Mouse (Mus musculus) frontal cortex, postnatal 14 days (tissue): ENCODE measurements at regions not wholly inside any gene's neighbourhood (a gene's known extent, or its start where the extent isn't known, plus 50 kb on each side); places are given as distances from the start of the nearest gene placed in this dataset.

Source experiments
- DNase-seq, 2 experiments: peaks; one replicate each; pipeline ENCODE4 v3.0.0; 2022; ENCODE audit warnings: low spot score in 2 of 2

DNA sequence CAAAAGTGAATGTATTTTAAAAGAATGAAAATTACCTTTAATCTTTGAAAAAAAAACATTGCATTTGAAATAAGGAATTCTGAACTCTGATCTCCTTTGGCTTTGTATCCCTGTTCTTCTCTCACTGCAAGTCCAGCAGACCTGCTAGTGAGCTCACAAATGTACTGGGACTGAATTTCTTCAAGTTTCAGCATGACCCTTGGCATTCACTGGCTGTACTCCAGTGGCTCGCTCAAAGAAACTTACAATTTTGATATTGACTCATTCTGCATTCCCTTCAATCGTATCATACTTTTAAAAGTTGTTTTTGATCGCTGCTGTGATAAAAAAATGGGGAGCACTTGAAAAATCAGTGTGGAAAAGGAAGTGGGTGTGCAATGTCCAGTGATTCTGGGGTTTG is 456.6 kb downstream of the Cd109 start:
- no peak for DNase-seq

DNA sequence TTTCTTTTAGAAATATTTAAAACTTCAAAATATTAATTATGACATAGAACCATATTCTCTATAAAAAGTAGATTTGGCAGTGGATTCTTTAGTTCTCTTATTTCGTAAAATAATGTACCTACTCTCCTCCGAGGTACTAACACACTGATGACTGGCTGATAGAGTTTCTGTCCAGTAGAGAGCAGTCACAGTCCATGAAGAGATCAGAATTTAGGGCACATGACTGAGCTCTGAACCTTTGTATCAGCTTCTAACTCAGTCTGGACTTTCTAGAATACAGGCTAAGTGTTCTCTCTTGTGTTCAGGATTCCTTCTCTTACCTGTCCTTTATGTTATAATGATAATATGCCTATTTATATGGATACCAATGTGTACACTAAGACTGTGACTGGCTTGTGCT is 494.3 kb downstream of the Cd109 start:
- no peak for DNase-seq

DNA sequence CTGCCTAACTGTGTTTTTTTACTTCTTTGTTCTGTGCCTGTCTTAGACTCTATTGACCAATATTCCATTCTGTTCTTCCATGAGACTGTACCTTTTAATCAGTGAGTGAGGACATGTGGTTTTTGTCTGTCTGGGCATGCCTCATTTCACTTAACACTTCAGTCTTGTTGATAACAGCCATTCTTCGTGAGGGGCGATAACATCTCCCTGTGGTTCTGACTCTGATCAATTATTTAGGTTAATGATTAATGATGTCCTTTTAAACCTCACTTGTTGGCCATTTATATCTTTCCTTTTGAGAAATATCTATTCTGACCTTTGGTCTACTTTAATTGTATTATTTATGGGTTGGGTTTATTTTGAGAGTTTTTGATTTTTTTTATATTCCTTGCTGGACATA is 496.0 kb downstream of the Cd109 start:
- no peak for DNase-seq

DNA sequence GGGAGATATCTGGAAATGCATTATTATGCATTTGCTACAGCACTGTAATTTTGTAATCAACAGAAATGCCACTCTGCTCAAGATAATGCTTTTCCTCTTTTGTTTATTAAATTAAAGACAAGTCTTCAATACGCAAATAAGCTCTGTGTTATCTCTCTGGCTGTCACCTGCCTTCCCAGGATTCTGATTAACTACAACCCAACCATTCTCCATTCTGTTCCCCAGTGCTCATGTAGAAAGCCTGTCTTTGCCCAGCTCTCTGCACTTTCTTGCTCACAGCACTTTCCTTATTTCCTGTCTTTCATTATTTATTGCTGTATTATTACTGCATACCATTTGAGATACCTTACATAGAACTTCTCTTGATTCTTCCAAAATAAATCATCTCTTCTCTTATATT is 525.6 kb downstream of the Cd109 start:
- no peak for DNase-seq

DNA sequence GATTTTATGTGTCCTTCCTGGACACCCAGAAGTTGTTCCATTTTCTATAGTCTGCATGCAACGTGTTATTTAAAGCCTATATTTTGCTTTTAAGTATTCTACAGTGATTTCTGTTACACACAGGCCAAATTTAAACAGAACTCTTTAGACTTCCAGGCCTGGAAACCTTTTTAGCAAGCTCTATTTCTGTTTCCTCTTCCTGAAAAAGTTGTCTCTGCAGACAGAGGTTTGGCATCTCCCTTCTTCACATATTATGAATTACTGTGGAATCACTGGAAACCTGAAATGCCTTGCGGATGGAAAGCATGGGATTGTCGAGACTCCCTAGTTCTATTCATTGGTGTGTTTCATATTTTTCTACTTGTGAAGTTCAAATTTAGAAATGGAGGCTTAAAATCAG is 530.7 kb downstream of the Cd109 start:
- DNase-seq: no peak

DNA sequence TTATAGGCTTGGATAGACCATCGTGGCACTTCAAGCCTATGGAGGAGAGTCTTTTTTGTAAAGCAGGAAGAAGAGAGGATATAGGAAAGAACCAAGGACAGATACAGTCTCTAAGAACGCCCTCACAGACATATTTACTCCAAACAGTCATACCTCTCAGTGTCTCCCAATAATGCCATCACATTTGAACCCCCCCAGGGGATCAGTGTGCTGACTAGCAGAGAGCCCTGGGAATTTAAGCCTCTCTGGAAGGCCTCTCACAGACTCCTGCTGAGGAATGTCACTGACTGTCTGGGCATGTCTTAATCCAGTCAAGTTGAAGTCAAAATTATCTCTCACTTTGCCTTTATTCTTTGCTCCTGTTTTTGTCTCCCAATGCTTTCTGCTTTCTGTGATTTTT is 550.2 kb downstream of the Cd109 start:
- DNase-seq: no peak

DNA sequence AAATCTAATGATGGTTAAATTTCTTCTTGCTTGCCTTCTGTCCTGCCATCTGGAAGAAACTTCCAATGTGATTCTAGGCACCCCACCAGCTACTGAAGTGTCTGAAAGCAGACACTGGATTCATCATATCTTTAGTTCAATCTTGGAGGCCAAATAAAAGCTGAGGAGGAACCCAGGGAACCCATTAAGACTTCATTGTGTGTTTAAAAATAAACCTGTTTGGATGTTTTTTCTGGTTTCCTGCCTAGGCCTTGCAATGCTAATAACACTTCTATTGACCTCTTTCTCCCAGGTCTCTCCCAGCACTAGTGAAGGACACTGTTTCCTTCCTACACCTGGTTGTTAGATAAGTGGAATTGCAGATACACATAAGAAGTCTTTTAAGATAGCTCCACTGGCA is 545.6 kb downstream of the Col12a1 start:
- DNase-seq: no peak

DNA sequence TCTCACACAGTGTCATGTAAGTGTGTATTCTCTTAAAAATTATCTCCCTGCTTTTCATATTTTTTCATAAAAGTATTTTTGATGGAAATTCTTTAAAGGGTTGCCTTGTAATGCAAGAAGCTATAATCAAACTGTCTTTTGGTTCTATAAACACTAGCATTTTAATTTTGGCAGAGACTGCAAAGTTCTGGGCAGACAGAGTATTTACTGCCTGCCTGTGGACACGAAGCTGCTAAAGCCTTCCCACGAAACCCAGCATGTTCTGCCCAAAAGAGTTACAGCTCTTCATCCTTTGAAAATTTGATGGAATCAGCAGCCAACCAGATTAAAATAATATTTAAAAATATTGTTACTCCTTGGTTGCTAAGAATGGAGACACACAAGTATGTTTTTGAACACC is 538.7 kb downstream of the Col12a1 start:
- DNase-seq: no peak

DNA sequence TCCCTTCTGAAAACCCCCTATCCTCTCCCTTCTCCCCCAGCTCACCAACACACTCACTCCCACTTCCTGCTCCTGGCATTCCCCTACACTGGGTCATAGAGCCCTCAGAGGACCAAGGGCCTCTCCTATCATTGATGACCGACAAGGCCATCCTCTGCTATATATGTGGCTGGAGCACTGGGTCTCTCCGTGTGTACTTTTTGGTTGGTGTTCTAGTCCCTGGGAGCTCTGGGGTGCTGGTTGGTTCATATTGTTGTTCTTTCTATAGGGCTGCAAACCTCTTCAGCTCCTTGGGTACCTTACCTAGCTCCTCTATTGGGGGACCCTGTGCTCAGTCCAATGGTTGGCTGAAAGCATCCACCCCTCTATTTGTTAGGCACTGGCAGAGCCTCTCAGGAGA is 523.2 kb downstream of the Col12a1 start:
- DNase-seq: no peak

DNA sequence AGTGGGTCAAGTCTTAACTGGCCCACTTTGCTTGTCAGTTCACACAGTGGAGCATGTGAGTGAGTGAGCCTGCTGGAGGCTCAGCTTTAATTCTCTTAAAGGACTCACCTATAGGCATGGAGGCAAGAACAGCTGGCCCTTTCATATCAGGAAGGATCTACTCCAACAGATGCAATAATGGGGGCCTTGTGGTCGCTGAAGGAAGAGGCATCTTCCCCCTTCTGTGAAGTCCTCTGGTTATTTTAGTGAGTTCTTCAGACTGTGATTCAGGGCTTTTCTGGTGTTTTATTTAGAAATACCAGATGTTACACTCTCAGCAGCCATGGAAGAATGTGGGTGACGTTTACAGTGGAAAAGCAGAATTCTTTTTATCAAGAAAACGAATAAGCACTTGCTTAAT is 516.9 kb downstream of the Col12a1 start:
- peak in 1 of 2 experiments; percentile 5 for DNase-seq

DNA sequence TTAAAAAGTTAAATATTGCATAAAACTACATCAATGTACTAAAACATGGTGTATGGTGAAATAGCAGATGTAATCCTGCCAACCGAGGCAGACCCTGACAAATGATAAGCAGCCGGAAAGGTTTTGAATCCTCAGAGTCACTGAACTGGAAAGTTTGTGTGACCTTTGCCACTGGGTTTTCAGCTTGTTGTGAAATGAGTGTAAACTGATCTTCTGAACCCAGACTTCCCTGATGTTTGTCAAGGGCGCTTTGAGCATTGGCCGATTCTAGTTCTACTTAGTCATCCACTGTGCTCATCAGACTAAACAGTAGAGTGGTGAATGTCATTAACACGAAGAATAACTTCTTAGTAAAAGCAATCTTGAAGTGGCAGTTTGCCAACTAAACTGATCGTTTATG is 505.3 kb downstream of the Col12a1 start:
- no peak for DNase-seq

DNA sequence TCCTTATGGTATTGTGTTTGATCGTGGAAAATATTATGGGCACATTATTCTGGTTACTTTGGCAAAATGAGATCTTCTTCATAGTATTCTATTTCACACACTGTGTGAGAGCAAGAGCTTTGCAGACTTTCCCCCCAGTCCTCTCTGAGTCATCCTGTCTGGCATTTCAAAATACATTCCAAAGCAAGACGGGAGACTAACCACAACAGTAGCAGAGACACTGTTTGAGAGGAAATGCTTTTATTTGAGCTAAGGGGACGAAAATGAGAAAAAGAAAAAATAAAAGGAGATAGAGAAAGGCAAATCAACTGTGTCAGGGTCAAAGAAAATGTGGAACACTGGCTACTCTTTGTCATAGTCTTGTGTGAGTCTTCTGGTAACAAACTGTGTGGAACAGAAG is 502.6 kb downstream of the Col12a1 start:
- DNase-seq: no peak

DNA sequence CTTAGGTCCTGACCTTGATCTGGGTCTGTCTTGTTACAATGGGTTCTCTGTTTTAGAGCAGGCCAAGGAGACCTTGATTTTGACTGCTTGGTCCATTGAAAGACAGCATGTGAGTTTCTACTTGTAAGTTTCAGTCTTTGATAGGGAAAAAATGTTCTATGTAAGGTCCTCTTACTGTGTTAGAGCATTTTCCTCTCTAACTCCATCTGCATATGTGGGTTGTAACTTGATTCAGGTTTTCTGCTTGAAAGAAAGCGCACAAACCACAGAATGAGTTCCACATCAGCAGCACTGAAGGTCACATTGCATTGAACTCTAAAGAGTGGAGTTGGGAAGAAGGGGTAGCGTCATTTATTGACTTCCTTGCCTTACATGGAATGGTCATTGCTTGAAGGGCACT is 502.2 kb downstream of the Col12a1 start:
- DNase-seq: no peak

DNA sequence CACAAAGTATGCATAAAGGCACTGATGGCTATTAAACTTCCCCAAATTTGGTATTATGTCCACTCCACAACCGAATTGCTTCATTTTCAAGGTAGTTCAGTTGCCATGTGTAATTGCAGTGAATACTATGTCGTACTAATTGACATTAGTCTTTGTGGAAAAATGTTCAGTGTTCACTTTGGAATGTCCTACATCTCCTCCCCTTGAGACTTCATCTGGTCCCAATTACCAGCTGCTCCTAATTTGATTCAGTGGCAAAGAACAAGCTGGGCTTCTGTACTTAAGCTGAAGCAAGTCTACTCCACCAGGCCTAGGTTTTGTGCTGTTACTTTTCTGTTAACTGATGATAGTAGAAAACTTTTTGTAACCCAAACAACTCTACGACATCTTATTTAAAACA is 485.6 kb downstream of the Col12a1 start:
- DNase-seq: no peak

DNA sequence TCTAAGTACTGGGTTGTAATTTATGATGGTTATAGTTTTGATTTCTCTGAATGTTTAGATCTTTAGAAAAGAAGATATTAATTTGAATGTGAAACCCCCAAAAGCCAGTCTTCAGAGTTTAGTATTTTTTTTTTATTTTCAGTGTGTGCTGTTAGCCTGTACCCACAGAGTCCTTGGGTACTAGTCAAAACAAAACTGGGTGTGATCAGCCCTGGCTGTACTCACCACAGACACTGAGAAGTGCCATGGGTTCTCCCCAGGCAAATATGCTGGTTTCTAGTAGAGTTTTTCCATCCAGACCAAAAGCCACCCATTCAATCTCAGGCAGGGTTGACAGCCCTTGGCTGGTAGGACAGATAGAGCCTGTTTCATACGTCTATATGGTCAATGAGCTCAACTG is 484.9 kb downstream of the Col12a1 start:
- no peak for DNase-seq

DNA sequence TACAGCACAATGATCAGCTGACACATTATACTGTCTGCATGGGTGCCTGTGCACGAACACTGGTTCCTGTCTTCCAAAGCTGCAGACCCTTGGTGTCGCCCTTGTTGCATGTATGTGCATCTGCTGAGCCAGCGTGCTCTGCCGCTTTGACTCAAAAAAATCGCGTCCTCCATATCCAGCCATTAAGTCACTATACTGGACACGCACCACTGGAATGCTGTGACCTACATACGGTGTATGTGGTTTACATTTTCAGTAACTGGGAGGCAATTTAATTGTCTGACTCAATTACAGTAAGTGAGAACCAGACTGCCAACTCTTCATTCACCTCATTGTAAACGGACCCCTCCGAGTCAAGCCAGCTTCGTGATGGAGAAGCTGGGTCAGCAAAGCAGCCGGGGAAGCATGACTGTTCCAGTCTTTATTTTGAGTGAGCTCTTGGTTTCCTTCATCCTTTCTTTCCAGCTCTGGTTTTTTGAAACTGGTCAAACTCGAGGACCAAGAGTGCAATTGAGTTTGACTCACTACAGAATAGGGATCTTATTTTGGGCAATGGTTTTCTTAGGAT is 448.9 kb downstream of the Col12a1 start:
- no peak for DNase-seq

DNA sequence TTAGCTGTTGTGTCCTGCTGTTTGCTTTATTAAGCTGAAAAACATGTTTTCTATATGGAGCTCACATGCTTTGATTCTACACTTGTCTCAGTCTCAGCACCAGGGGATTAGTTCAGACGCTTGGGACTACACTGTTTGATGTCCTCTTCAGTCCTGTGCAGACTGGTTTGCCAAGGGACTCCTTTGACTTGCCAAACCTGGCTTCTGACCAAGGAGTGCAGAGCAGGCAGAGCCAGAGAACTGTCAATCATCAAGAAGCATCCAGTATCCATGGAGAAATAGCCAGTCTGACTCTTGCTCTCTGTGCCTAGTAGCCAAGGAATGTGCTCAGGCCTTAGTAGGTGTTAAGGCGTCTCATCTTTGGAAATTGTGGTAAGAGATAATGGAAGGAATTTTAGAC is 448.4 kb downstream of the Col12a1 start:
- DNase-seq: peak in 1 of 2 experiments; percentile 5

DNA sequence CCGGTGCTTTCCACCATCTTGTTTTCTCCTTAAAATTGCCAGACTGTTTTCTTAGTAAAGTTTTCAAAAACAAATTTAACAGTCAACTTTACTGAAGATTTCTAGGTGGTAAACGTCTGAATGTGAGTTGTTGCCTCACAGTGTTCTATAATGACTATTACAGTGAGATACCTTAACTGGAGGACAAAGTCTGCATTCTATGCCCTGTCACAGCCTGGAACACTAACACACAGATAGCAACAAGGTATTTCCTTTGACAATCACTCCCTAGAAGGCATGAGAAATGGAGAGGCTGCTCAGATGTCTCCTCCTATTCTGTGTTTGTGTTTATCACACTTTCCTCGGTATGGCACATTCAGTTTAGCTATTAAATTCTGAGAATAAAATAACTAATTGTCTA is 430.8 kb downstream of the Col12a1 start:
- no peak for DNase-seq

DNA sequence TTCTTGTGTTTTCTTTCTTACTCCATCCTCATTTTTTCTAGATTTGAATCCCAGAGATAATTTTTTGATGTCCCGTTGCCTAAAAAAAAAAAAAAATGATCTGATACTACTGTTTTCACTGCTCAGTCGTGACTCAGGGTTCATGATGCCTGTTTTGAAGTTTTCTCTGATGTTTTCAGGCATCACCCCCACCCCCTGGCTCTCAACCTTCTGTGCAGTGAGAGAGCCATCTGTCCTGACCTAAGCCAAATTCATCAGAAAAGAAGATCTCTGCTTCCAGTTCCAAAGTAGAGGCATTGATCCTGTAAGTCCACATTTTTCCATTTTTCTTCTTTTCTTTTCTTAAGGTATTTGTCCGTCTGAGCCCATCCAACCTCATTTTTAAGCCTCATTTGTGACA is 423.3 kb downstream of the Col12a1 start:
- DNase-seq: no peak

DNA sequence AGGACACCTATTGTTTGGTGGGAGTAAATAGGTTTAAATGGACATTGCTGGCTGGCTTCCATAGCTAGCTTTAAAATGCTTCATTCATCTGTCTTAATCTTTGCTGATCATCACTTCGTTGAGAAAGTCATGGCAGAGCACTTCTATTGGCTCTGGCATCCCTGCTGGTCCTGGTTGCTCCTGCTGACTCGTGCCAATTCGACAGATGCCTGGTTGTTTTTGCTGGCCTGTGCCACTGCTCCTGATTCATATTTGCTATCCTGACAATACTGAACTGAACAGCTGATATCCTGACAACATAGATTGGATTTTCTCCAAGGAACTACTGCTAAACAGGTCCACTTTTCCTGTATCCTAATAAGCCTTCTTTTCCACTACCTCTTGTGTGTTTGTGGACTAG is 417.1 kb downstream of the Col12a1 start:
- DNase-seq: no peak

DNA sequence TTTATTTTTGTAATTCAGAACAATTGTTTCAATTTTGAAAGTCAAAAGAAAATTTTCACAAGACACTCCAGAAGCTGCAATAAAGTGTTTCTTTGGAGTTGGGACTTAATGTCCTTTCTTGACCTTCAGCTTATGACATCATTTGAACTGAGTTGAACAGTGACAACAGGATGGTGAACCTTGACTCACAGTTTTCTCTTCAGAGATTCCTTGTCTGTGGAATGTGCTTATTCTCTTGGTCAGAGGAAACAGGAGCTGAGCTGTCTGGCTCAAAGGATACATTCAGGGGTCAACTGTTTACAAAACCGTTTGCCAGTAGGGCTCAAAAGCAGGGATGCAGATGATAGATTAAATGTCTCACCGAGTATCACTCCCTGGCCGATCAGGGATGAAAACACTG is 408.0 kb downstream of the Col12a1 start:
- no peak for DNase-seq

DNA sequence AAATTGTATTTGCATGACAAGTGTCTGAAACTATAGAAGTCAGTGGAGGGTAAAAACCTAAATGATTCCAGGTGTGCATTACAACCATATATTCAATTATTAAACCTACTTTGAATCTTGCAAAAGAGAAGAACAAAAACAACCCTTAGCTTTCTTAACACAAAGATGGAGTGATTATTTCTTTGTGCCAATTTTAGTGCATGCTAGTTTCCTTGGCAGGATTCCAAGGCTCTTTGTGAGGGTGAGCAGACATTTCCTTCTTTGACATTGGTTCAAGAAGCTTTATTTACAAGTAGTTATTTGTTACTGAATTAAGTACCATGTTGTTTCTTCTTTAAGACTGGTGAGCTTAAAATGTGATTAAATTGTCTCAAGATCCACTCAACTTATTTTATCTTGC is 401.2 kb downstream of the Col12a1 start:
- no peak for DNase-seq

DNA sequence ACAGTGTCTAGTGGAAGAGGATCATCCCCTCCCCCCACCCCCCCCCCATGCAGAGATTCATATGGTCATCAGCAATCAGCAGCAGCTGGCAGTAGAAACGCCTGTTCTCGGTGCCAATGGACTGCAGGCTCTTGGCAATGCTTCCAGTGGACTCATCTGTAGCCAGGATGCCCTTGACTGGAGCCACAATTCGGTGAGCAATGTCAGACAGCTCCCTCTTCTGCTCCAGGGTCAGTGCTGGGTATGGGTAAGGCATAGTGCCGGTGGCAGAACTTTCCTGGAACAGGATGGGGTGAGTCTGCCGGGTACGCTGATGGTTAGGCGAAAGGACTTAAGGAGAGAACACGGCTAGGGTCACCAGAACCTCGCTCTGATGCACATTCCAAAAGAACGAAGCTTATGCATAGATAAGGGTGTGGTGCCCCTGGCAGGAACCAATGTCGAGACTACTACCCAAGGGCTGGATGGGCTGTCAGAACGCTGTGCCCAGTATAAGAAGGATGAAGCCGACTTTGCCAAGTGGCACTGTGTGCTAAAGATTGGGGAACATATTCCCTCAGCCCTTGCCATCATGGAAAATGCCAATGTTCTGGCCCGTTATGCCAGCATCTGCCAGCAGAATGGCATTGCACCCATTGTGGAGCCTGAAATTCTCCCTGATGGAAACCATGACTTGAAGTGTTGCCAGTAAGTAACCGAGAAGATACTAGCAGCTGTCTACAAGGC is 372.1 kb downstream of the Col12a1 start:
- no peak for DNase-seq

DNA sequence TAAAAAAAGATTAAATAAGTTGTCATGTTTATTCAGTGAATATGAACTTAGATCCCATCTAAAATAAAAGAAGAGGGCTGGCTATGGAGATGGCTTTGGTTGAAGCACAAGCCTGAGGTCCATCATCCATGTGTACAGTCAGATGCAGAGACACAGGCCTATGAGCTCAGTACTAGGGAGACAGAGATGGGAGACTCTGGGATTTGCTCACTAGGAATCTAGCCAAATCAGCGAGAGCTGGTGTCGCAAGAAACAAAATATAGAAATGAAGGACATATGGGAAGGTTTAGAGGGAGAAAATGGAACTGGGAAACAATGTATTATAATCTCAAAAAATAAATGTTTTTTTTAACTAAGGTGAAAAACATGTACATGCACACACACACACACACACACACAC is 326.6 kb downstream of the Col12a1 start:
- DNase-seq: no peak
